Mouse (Mus musculus) embryonic fibroblast, embryonic 13.5 days (primary cell): ENCODE measurements around the gene Ablim1. TPM values are rescaled to one million over a fixed set of nuclear protein-coding genes. Genes with fewer than 3 reads are reported as not detected.

Experiments used
- H3K27ac ChIP-seq: 2 replicates; pipeline ENCODE4 v1.5.1; 2012; ENCODE audit warnings: low read length, control low read depth, inconsistent platforms; ENCODE audit not compliant: insufficient read depth
- H3K4me1 ChIP-seq: 2 replicates; pipeline ENCODE4 v1.6.1; 2011; ENCODE audit warnings: low read length; ENCODE audit not compliant: control insufficient read depth, insufficient read depth
- H3K4me3 ChIP-seq: 2 replicates; pipeline ENCODE4 v1.5.1; 2011; ENCODE audit warnings: mild to moderate bottlenecking, control low read depth, low read length; ENCODE audit not compliant: insufficient read depth
- CTCF ChIP-seq: IDR thresholded peaks from 2 replicates; pipeline ENCODE4 v1.5.1; 2011; ENCODE audit warnings: mild to moderate bottlenecking, control low read depth, low read length, moderate library complexity, borderline replicate concordance; ENCODE audit not compliant: insufficient read depth
- POLR2A ChIP-seq: IDR thresholded peaks from 2 replicates; pipeline ENCODE4 v1.6.1; 2011; ENCODE audit warnings: low read depth, mild to moderate bottlenecking, control low read depth, low read length, moderate library complexity
- polyA plus RNA-seq: library from polyadenylated mRNA; stranded (reverse); fragments of >200 nt; gene quantifications from 2 replicates; pipeline ENCODE4 v1.2.4, GENCODE M21; 2011; ENCODE audit warnings: low read depth; ENCODE audit not compliant: missing spikeins, insufficient read length

The Ablim1 gene
- polyA plus RNA-seq, 1 experiment: 24.0 TPM

DNA sequence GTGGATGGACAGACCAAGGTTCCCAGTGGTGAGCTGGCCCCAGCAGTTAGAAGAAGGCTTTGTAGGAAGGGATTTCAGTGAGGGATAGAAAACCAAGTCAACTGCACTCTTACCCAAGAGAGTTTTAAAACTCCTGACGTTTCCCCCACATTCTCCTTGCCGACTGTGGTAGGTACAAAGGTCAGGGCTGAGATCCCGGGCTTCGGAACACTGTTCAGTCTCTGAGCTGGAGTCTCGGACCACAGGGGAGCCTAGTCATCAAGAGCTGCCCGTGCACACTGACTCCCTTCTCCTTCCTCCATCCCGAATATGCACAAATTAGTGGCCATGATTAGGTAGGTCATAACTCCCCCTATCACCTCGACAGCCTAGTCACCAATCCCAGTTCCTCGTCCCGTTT lies 1.5 kb downstream of the Ablim1 start:
- no peak overlapping the region for H3K4me3 ChIP-seq
- TF ChIP-seq POLR2A (no peak), CTCF (no peak)
- no peak overlapping the region for H3K27ac ChIP-seq
- H3K4me1 ChIP-seq: peaks cover 4% of the 10 kb centered on the region

DNA sequence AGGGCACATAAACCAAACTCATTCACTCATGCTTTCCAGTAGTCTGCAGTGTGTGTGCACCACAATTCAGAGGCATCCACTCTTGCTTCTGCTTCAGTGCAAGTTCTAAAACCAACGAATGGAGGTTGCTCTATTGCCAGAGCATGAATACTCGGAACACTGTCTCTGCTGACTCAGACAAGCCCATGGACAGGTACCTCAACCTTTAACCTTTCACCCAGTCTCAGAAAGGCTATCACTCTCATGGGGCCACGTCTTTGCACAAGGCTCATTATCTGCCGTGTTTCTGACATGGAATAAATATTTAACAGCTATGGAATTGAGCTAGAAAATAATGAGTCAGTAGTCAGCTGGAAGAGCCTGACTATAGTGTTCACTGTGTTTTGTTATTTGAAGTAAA lies 4.7 kb downstream of the Ablim1 start:
- TF ChIP-seq POLR2A: no peak
- TF ChIP-seq CTCF: no peak
- Histone ChIP-seq H3K4me1 (peaks cover 2% of the 10 kb centered on the region; the same call in 1 of the 2 replicates), H3K4me3 (no peak overlapping the region), H3K27ac (no peak overlapping the region)

GRCm38 (mm10) chr19:57306601-57307000 lies 8.1 kb downstream of the Ablim1 start:
- Histone ChIP-seq H3K27ac (no peak overlapping the region), H3K4me3 (no peak overlapping the region), H3K4me1 (0 out of 2 replicates have a peak, but pooled peaks cover 4% of the 10 kb centered on the region)
- TF ChIP-seq CTCF: no peak
- no peak for TF ChIP-seq POLR2A

- Histone ChIP-seq H3K4me1 (0 out of 2 replicates have a peak, but pooled peaks cover 4% of the 10 kb centered on the region), H3K27ac (no peak overlapping the region)
Observed at GRCm38 (mm10) chr19:57305972-57306371, 8.7 kb downstream of the Ablim1 start.

GRCm38 (mm10) chr19:57304666-57305065 lies 10.1 kb downstream of the Ablim1 start:
- TF ChIP-seq CTCF (no peak), POLR2A (no peak)
- Histone ChIP-seq H3K4me3 (no peak overlapping the region), H3K27ac (no peak overlapping the region), H3K4me1 (0 out of 2 replicates have a peak, but pooled peaks cover 4% of the 10 kb centered on the region)

More at GRCm38 (mm10) chr19:57305972-57306371, 8.7 kb downstream of the Ablim1 start:
- H3K4me3 ChIP-seq: no peak overlapping the region
- TF ChIP-seq CTCF (no peak), POLR2A (no peak)

GRCm38 (mm10) chr19:57301961-57302395 lies 12.7 kb downstream of the Ablim1 start:
- H3K27ac ChIP-seq: no peak overlapping the region
- TF ChIP-seq CTCF (no peak), POLR2A (no peak)
- no peak overlapping the region for H3K4me3 ChIP-seq
- H3K4me1 ChIP-seq: 0 out of 2 replicates have a peak, but pooled peaks cover 4% of the 10 kb centered on the region

DNA sequence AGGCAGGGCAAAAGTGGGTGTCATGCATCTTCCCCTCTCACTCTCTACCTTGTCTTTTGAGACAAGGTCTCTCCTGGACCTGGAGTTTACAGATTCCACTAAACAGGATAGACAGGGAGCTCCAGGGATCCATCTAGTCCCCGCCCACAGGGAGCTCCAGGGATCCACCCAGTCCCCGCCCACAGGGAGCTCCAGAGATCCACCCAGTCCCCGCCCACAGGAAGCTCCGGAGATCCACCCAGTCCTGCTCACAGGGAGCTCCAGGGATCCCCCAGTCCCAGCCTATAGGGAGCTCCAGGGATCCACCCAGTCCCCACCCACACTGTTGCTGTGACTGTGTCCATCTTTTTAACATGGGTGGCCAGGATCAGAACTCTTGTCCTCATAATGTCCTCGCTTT lies 16.7 kb downstream of the Ablim1 start:
- TF ChIP-seq CTCF (no peak), POLR2A (no peak)
- no peak overlapping the region for H3K4me3 ChIP-seq
- no peak overlapping the region for H3K27ac ChIP-seq
- no peaks in the 10 kb centered on the region for H3K4me1 ChIP-seq

DNA sequence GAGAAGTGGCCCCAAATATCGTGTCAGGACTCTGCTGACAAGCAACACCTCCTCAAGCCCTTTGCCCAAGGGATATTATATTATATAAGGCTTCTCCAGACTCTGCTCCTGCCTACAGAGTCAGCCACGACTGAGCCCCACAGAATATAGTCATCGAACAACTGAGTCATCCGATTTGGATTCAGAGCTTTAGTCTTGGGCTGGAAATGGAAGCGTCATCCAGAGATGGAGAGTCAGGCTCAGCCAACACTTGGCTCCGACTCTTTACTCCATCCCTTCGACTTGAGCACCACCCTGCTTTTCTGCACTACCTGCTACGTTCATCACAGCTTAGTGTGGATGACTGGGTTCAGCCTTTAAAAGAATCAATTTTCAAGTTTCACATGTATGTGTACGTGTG lies 17.3 kb downstream of the Ablim1 start:
- Histone ChIP-seq H3K4me1 (no peaks in the 10 kb centered on the region), H3K27ac (no peak overlapping the region), H3K4me3 (no peak overlapping the region)
- TF ChIP-seq POLR2A: no peak
- TF ChIP-seq CTCF: no peak

DNA sequence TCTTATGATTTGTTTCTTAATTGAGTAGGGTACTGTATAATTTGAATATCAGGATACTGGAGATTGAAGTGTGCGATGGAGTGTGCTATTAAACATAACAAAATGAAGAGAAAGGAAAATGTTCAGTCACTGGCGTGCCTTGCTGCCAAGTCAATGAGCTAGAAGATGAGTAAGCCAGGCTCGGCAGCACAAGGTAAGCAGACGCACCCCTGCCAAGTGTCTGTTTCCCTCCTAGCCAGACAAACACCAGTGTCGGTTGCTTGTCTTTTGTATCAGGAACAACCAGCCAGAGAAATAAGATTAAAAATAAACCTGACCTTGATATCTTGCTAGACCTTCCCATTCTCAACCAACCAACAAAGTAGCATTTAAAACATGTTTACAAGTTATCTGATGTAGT lies 18.2 kb downstream of the Ablim1 start:
- H3K4me1 ChIP-seq: no peaks in the 10 kb centered on the region
- no peak overlapping the region for H3K27ac ChIP-seq
- TF ChIP-seq CTCF (no peak), POLR2A (no peak)
- H3K4me3 ChIP-seq: no peak overlapping the region

DNA sequence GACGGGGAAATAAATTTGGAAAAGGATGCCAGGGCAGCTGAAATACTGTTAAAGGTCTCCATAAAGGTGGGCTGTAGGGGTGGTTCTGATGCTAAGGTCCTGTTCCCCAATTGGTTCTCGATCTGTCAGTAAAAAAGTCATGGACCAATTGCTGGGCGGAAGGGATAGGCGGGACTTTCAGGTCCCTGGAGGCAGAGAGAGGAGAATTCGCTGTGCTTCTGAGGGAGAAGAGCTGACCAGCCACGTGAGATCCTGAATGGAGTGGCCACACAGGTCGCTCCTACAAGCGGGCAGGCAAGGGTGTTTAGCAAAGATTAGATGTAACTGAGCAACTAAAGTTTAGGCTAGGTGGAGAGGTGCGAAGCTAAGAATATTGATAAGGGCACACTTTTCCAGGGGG lies 19.2 kb downstream of the Ablim1 start:
- Histone ChIP-seq H3K4me3 (no peak overlapping the region), H3K4me1 (no peaks in the 10 kb centered on the region), H3K27ac (no peak overlapping the region)
- no peak for TF ChIP-seq POLR2A
- TF ChIP-seq CTCF: no peak

DNA sequence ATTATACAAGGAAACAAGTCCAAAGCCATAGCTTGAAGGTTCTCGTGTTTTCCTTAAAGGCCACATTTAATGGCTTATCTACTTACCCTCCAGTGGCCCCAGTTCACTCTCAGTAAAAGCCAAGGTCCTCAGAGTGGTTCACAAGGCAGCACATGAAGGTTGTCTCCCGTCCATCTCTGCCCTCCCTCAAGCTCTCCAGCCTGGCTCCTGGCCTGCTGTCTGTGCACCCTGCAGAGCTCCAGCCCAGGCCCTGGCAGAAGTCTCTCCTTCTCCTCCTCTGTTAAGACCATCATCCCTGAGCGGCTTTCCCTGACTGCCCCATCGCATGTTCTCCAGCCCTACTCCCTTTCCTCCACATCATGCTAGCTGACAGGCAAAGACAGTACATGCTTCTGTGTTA lies 20.4 kb downstream of the Ablim1 start:
- no peak overlapping the region for H3K4me3 ChIP-seq
- H3K4me1 ChIP-seq: no peaks in the 10 kb centered on the region
- H3K27ac ChIP-seq: no peak overlapping the region
- TF ChIP-seq POLR2A (no peak), CTCF (no peak)
